Mouse (Mus musculus) CH12.LX (cell line): ENCODE measurements at regions not wholly inside any gene's neighbourhood (a gene's known extent, or its start where the extent isn't known, plus 50 kb on each side); places are given as distances from the start of the nearest gene placed in this dataset.

Source experiments
- CHD2 ChIP-seq: IDR thresholded peaks from 2 replicates; pipeline ENCODE4 v1.6.1; 2011; ENCODE audit warnings: low read length, improper control_type of control experiment
- CTCF ChIP-seq, 2 experiments: IDR thresholded peaks in 1 of 2; conservative IDR thresholded peaks in 1 of 2; 2 replicates each; pipeline ENCODE4 v1.5.1; 2011 to 2012; ENCODE audit warnings: low read depth in 2 of 2, low read length in 2 of 2, improper control_type of control experiment in 1 of 2, inconsistent platforms in 1 of 2, mild to moderate bottlenecking in 1 of 2, moderate library complexity in 1 of 2
- ELF1 ChIP-seq: IDR thresholded peaks from 2 replicates; pipeline ENCODE4 v1.6.1; 2014; ENCODE audit warnings: low read depth, mild to moderate bottlenecking, inconsistent platforms, low read length, improper control_type of control experiment
- ZC3H11A ChIP-seq: IDR thresholded peaks from 2 replicates; pipeline ENCODE4 v1.6.1; 2012; ENCODE audit warnings: low read depth, mild to moderate bottlenecking, inconsistent platforms, low read length, improper control_type of control experiment

- TF ChIP-seq CHD2, result no peak
- TF ChIP-seq CTCF (conservative IDR thresholded peaks at IDR 0.05 in 1 of 2, IDR thresholded peaks at IDR 0.05 in 1 of 2; ENCODE audit: low read depth in 2 of 2, low read length in 2 of 2), result no peak
- no peak for TF ChIP-seq ELF1
- no peak for TF ChIP-seq ZC3H11A
These were observed 304.0 kb upstream of the 3110018I06Rik start for GRCm38 (mm10) chr12:107184426-107184825.
